Mouse (Mus musculus) olfactory bulb, adult 2 months (tissue): ENCODE results near the gene Prss34.

Experiments
- CTCF ChIP-seq: fragments of 200-500 bp; IDR thresholded peaks from 2 replicates; pipeline ENCODE4 v1.5.1; 2012; ENCODE audit warnings: low read depth, mild to moderate bottlenecking, low read length, moderate library complexity; ENCODE audit not compliant: insufficient read depth
- POLR2A ChIP-seq: fragments of 200-500 bp; IDR thresholded peaks from 2 replicates; pipeline ENCODE4 v1.6.1; 2012; ENCODE audit warnings: mild to moderate bottlenecking, low read depth, low read length, moderate library complexity; ENCODE audit not compliant: insufficient read depth

DNA sequence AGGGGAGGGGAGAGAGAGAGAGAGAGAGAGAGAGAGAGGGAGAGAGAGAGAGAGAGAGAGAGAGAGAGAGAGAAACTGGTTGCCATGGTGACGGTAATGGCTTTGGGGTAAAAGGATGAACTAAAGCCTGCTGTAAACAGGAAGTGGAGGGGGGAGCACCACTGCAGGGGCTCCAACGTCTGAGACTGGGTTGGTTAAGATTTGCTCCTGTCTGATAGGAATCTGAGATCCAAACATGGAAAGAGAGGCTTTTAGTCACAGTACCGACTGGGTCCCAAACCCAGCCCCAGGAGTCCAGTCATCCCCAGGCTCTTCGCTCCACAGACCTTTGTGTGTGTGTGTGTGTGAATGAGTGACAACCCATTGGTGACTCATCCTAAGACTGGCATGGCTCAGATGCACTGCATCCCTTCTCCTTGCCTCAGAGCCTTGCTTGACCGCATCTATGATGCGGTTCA, 40.4 kb upstream of the Prss34 start:
- TF ChIP-seq CTCF (no peak), POLR2A (no peak)
